Mouse (Mus musculus): ENCODE results near the gene Trim8. TPM values are rescaled to one million over a fixed set of nuclear protein-coding genes. Genes with fewer than 3 reads are reported as not detected.

Gene Trim8
- total RNA-seq (2023; ENCODE audit: inconsistent age), result 61.7 to 73.8 TPM (median 71.9 TPM) in 4 replicates

DNA sequence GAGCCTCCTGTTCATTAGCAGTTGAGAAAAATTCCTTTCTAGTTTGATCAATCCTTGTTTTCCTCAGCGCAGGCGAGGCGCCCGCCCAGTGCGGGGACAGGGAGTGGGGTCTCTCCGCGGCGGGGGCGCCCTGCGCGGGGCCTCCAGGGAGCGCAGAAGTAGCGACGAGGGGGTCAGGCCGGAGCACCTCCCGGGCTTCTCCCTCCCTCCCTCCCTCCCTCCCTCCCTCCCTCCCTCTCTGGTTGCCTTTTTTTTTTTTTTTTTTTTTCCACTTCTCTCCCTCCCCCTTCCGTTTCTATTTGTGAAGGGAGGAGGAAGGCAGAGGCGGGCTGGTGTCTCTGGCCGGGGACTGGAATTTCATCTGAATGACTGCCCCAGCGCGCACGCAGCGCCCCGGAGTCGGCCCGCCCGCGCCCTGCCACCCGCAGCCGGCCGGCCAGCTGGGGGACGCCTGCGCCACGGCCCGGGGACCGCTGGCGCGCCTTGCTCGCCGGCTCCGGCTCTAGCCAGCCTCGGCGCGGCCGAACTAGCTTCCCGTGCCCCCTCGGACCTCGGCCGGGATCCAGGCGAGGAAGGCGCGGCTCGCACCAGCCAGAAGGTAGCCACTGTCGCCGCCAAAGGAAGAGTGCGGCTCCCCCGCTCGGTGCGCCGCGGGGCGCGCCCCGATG lies at the start of gene Trim8:
TSS of gene Trim8 (plus strand) at position 302 of the 668 bp plus-strand sequence.

Other genes with a start within 250 kb of the Trim8 start
- 232 to 244 TPM (median 239 TPM) in 4 replicates for gene Nfkb2, start 197.4 kb upstream of the Trim8 start, total RNA-seq (2023; ENCODE audit: inconsistent age)
- 0.38 to 2.4 TPM (median 1.3 TPM) in 4 replicates for gene Psd, start 174.5 kb upstream of the Trim8 start, total RNA-seq (2023; ENCODE audit: inconsistent age)
- 4.8 to 6.3 TPM (median 5.6 TPM) in 4 replicates for gene Fbxl15, start 173.5 kb upstream of the Trim8 start, total RNA-seq (2023; ENCODE audit: inconsistent age)
- gene Cuedc2, start 163.0 kb upstream of the Trim8 start, total RNA-seq (2023; ENCODE audit: inconsistent age), result 61.9 to 71.2 TPM (median 66.9 TPM) in 4 replicates
- gene Mfsd13a, start 160.6 kb upstream of the Trim8 start, total RNA-seq (2023; ENCODE audit: inconsistent age), result 0.57 to 0.80 TPM (median 0.61 TPM) in 3 of 4 replicates, not detected in the other
- not detected in 4 replicates for gene 2310034G01Rik, start 151.4 kb upstream of the Trim8 start, total RNA-seq (2023; ENCODE audit: inconsistent age)
- 90.2 to 98.4 TPM (median 95.7 TPM) in 4 replicates for gene Actr1a, start 106.0 kb upstream of the Trim8 start, total RNA-seq (2023; ENCODE audit: inconsistent age)
- gene Sufu, start 104.8 kb upstream of the Trim8 start, total RNA-seq (2023; ENCODE audit: inconsistent age), result 39.9 to 46.2 TPM (median 44.2 TPM) in 4 replicates
- 9.0 to 17.3 TPM (median 13.5 TPM) in 4 replicates for gene Arl3, start 71.5 kb downstream of the Trim8 start, total RNA-seq (2023; ENCODE audit: inconsistent age)
- gene Sfxn2, start 71.7 kb downstream of the Trim8 start, total RNA-seq (2023; ENCODE audit: inconsistent age), result 10.3 to 15.9 TPM (median 14.5 TPM) in 4 replicates
- 56.6 to 66.2 TPM (median 61.5 TPM) in 4 replicates for gene Wbp1l, start 97.4 kb downstream of the Trim8 start, total RNA-seq (2023; ENCODE audit: inconsistent age)
- not detected in 4 replicates for gene Cyp17a1, start 171.5 kb downstream of the Trim8 start, total RNA-seq (2023; ENCODE audit: inconsistent age)
- 11.1 to 12.4 TPM (median 11.2 TPM) in 4 replicates for gene Borcs7, start 188.2 kb downstream of the Trim8 start, total RNA-seq (2023; ENCODE audit: inconsistent age)
- gene As3mt, start 205.8 kb downstream of the Trim8 start, total RNA-seq (2023; ENCODE audit: inconsistent age), result 46.7 to 57.1 TPM (median 50.5 TPM) in 4 replicates

All from B cell, adult (primary cell).